Mouse (Mus musculus): ENCODE measurements around the gene Dnal1. TPM values are rescaled to one million over a fixed set of nuclear protein-coding genes. Genes with fewer than 3 reads are reported as not detected.

Gene Dnal1
- polyA plus RNA-seq, 1 experiment from 2014 or later, result 6.7 TPM

GRCm38 (mm10) chr12:84137131-84137530 lies 23.0 kb downstream of the Dnal1 start:
- peaks cover 39% of the 10 kb centered on the region for H3K36me3 ChIP-seq (replicated peaks)
- H3K27ac ChIP-seq (replicated peaks), result no peak overlapping the region
- H3K9me3 ChIP-seq, result no peaks in the 10 kb centered on the region
- no peak overlapping the region for H3K4me3 ChIP-seq
- DNase-seq (ENCODE audit: low spot score), result no peak
- 95% methylated on average over 7 of the region's 7 CpGs for WGBS
- peaks cover 6% of the 10 kb centered on the region; the same call in 1 of the 2 replicates for H3K4me1 ChIP-seq
- no peaks in the 10 kb centered on the region for H3K27me3 ChIP-seq (replicated peaks; ENCODE audit: low read depth, poor library complexity, severe bottlenecking)

- no peaks in the 10 kb centered on the region for H3K27me3 ChIP-seq (replicated peaks; ENCODE audit: low read depth, poor library complexity, severe bottlenecking)
- no peak overlapping the region for H3K4me3 ChIP-seq
- no peak overlapping the region for H3K27ac ChIP-seq (replicated peaks)
- H3K4me1 ChIP-seq, result peaks cover 9% of the 10 kb centered on the region; the same call in 1 of the 2 replicates
- no peak for DNase-seq (ENCODE audit: low spot score)
- peaks cover 41% of the 10 kb centered on the region for H3K36me3 ChIP-seq (replicated peaks)
- 73% methylated on average over 4 of the region's 4 CpGs for WGBS
- H3K9me3 ChIP-seq, result no peaks in the 10 kb centered on the region
These were observed 26.0 kb downstream of the Dnal1 start for GRCm38 (mm10) chr12:84140135-84140534.

- Histone ChIP-seq H3K4me1 (peaks cover 9% of the 10 kb centered on the region; the same call in 1 of the 2 replicates), H3K9me3 (no peaks in the 10 kb centered on the region), H3K36me3 (replicated peaks) (peaks cover 33% of the 10 kb centered on the region), H3K4me3 (no peak overlapping the region), H3K27me3 (replicated peaks; ENCODE audit: low read depth, poor library complexity, severe bottlenecking) (no peaks in the 10 kb centered on the region), H3K27ac (replicated peaks) (no peak overlapping the region)
- no peak for DNase-seq (ENCODE audit: low spot score)
- 87% methylated on average over 4 of the region's 4 CpGs for WGBS
These were observed 27.1 kb downstream of the Dnal1 start for GRCm38 (mm10) chr12:84141271-84141670.

GRCm38 (mm10) chr12:84142281-84143050 lies 28.3 kb downstream of the Dnal1 start:
- 56% methylated on average over 14 of the region's 14 CpGs for WGBS
- H3K27ac ChIP-seq (replicated peaks), result no peak overlapping the region

GRCm38 (mm10) chr12:84147954-84148621 lies 33.9 kb downstream of the Dnal1 start, which contains the start of gene Pnma1:
Pnma1 (minus strand) TSS chr12:84148489.
- Histone ChIP-seq H3K36me3 (replicated peaks) (peaks cover 43% of the 10 kb centered on the region), H3K4me3 (peak within 1 kb of the TSS; percentile 69), H3K9me3 (no peaks in the 10 kb centered on the region), H3K27me3 (replicated peaks; ENCODE audit: low read depth, poor library complexity, severe bottlenecking) (no peaks in the 10 kb centered on the region), H3K4me1 (peaks cover 25% of the 10 kb centered on the region), H3K27ac (replicated peaks) (peak within 1 kb of the TSS; percentile 83)
- WGBS, result under 1% methylated on average over 50 of the region's 50 CpGs
- peak; percentile 87 for DNase-seq (ENCODE audit: low spot score)

More at GRCm38 (mm10) chr12:84142281-84143050, 28.3 kb downstream of the Dnal1 start:
- DNase-seq (ENCODE audit: low spot score), result no peak
- H3K36me3 ChIP-seq (replicated peaks), result peaks cover 29% of the 10 kb centered on the region
- no peaks in the 10 kb centered on the region for H3K27me3 ChIP-seq (replicated peaks; ENCODE audit: low read depth, poor library complexity, severe bottlenecking)
- no peaks in the 10 kb centered on the region for H3K9me3 ChIP-seq
- H3K4me1 ChIP-seq, result peaks cover 17% of the 10 kb centered on the region
- H3K4me3 ChIP-seq, result no peak overlapping the region

GRCm38 (mm10) chr12:84148622-84149012 lies 34.5 kb downstream of the Dnal1 start:
- H3K27ac ChIP-seq (replicated peaks), result no peak overlapping the region; the same call in 1 of the 2 replicates
- no peaks in the 10 kb centered on the region for H3K9me3 ChIP-seq
- no peaks in the 10 kb centered on the region for H3K27me3 ChIP-seq (replicated peaks; ENCODE audit: low read depth, poor library complexity, severe bottlenecking)
- H3K4me3 ChIP-seq, result peak overlapping the region; percentile 69
- peaks cover 25% of the 10 kb centered on the region for H3K4me1 ChIP-seq
- WGBS, result 20% methylated on average over 10 of the region's 10 CpGs
- no peak for DNase-seq (ENCODE audit: low spot score)
- H3K36me3 ChIP-seq (replicated peaks), result peaks cover 47% of the 10 kb centered on the region

GRCm38 (mm10) chr12:84149971-84150370 lies 35.8 kb downstream of the Dnal1 start:
- Histone ChIP-seq H3K4me3 (no peak overlapping the region), H3K27me3 (replicated peaks; ENCODE audit: low read depth, poor library complexity, severe bottlenecking) (no peaks in the 10 kb centered on the region), H3K36me3 (replicated peaks) (peaks cover 55% of the 10 kb centered on the region), H3K9me3 (no peaks in the 10 kb centered on the region), H3K4me1 (peaks cover 25% of the 10 kb centered on the region), H3K27ac (replicated peaks) (no peak overlapping the region)
- no peak for DNase-seq (ENCODE audit: low spot score)
- 84% methylated on average over 15 of the region's 15 CpGs for WGBS

- WGBS, result 84% methylated on average over 6 of the region's 6 CpGs
- peaks cover 65% of the 10 kb centered on the region for H3K36me3 ChIP-seq (replicated peaks)
- no peak overlapping the region for H3K27ac ChIP-seq (replicated peaks)
- peaks cover 25% of the 10 kb centered on the region for H3K4me1 ChIP-seq
- H3K4me3 ChIP-seq, result no peak overlapping the region
- no peaks in the 10 kb centered on the region for H3K9me3 ChIP-seq
- no peak for DNase-seq (ENCODE audit: low spot score)
- H3K27me3 ChIP-seq (replicated peaks; ENCODE audit: low read depth, poor library complexity, severe bottlenecking), result no peaks in the 10 kb centered on the region
These were observed 36.8 kb downstream of the Dnal1 start for GRCm38 (mm10) chr12:84150976-84151375.

- 91% methylated on average over 10 of the region's 10 CpGs for WGBS
- peaks cover 21% of the 10 kb centered on the region for H3K4me1 ChIP-seq
- peaks cover 68% of the 10 kb centered on the region for H3K36me3 ChIP-seq (replicated peaks)
- H3K27me3 ChIP-seq (replicated peaks; ENCODE audit: low read depth, poor library complexity, severe bottlenecking), result no peaks in the 10 kb centered on the region
- H3K4me3 ChIP-seq, result no peak overlapping the region
- no peak for DNase-seq (ENCODE audit: low spot score)
- no peaks in the 10 kb centered on the region for H3K9me3 ChIP-seq
- H3K27ac ChIP-seq (replicated peaks), result no peak overlapping the region
These were observed 37.7 kb downstream of the Dnal1 start for GRCm38 (mm10) chr12:84151911-84152310.

GRCm38 (mm10) chr12:84152352-84153190 lies 38.4 kb downstream of the Dnal1 start:
- WGBS, result 81% methylated on average over 32 of the region's 32 CpGs
- peaks cover 17% of the 10 kb centered on the region for H3K4me1 ChIP-seq
- H3K4me3 ChIP-seq, result no peak overlapping the region
- H3K36me3 ChIP-seq (replicated peaks), result peaks cover 73% of the 10 kb centered on the region
- no peaks in the 10 kb centered on the region for H3K9me3 ChIP-seq
- no peak for DNase-seq (ENCODE audit: low spot score)
- no peaks in the 10 kb centered on the region for H3K27me3 ChIP-seq (replicated peaks; ENCODE audit: low read depth, poor library complexity, severe bottlenecking)
- no peak overlapping the region for H3K27ac ChIP-seq (replicated peaks)

GRCm38 (mm10) chr12:84153414-84153813 lies 39.2 kb downstream of the Dnal1 start:
- no peak for DNase-seq (ENCODE audit: low spot score)

GRCm38 (mm10) chr12:84154786-84155522 lies 40.8 kb downstream of the Dnal1 start:
- H3K27me3 ChIP-seq (replicated peaks; ENCODE audit: low read depth, poor library complexity, severe bottlenecking), result no peaks in the 10 kb centered on the region
- peaks cover 94% of the 10 kb centered on the region for H3K36me3 ChIP-seq (replicated peaks)
- H3K4me3 ChIP-seq, result no peak overlapping the region
- no peaks in the 10 kb centered on the region for H3K4me1 ChIP-seq
- H3K27ac ChIP-seq (replicated peaks), result no peak overlapping the region
- WGBS, result 79% methylated on average over 11 of the region's 11 CpGs
- no peaks in the 10 kb centered on the region for H3K9me3 ChIP-seq
- no peak for DNase-seq (ENCODE audit: low spot score)

More at GRCm38 (mm10) chr12:84153414-84153813, 39.2 kb downstream of the Dnal1 start:
- H3K36me3 ChIP-seq (replicated peaks), result peaks cover 81% of the 10 kb centered on the region
- peaks cover 8% of the 10 kb centered on the region for H3K4me1 ChIP-seq
- H3K27ac ChIP-seq (replicated peaks), result no peak overlapping the region
- H3K27me3 ChIP-seq (replicated peaks; ENCODE audit: low read depth, poor library complexity, severe bottlenecking), result no peaks in the 10 kb centered on the region
- 89% methylated on average over 6 of the region's 6 CpGs for WGBS
- no peaks in the 10 kb centered on the region for H3K9me3 ChIP-seq
- no peak overlapping the region for H3K4me3 ChIP-seq

All from embryonic facial prominence, embryonic 10.5 days (tissue).